Mouse (Mus musculus): ENCODE measurements at regions not wholly inside any gene's neighbourhood (a gene's known extent, or its start where the extent isn't known, plus 50 kb on each side); places are given as distances from the start of the nearest gene placed in this dataset.

GRCm38 (mm10) chr4:6561604-6562357, 1677.1 kb downstream of the Car8 start:
- TF ChIP-seq UBTF (IDR thresholded peaks at IDR 0.05; ENCODE audit: low read depth, low read length) (no peak), BHLHE40 (IDR thresholded peaks at IDR 0.05; ENCODE audit: low read depth, low read length) (no peak), USF2 (conservative IDR thresholded peaks at IDR 0.05; ENCODE audit: low read depth, low read length) (no peak), POLR2A (IDR thresholded peaks at IDR 0.05; ENCODE audit: low read depth, low read length) (no peak), MAZ (IDR thresholded peaks at IDR 0.05; ENCODE audit: low read depth, low read length) (no peak), GABPA (IDR thresholded peaks at IDR 0.05; ENCODE audit: insufficient replicate concordance, low read depth, low read length) (no peak), NELFE (IDR thresholded peaks at IDR 0.05; ENCODE audit: low read depth, low read length) (no peak), JUND (conservative IDR thresholded peaks at IDR 0.05; ENCODE audit: low read depth, low read length) (no peak), CTCF (conservative IDR thresholded peaks at IDR 0.05 in 1 of 2, IDR thresholded peaks at IDR 0.05 in 1 of 2; ENCODE audit: low read depth in 2 of 2, low read length in 2 of 2) (peak; percentile 53 to 91), TCF12 (IDR thresholded peaks at IDR 0.05; ENCODE audit: low read depth, low read length) (no peak), MAX (IDR thresholded peaks at IDR 0.05; ENCODE audit: low read length) (no peak)

Measured in CH12.LX (cell line).